In genomic region chr15:99505324-99506095, GRCm38 (mm10) we compare ENCODE assay signal across 12 mouse cellular contexts. TPM values are rescaled to one million over a fixed set of nuclear protein-coding genes. Genes with fewer than 3 reads are reported as not detected.
DNase-seq lines count a peak whose midpoint lies in the region; ATAC-seq and TF ChIP-seq lines count a peak whose summit lies in the region.
"Had no signal": no experiment of that assay in that cellular context is flagged by ENCODE, and none has a peak within 500 bp of the region (broad histone marks: within the 10 kb centered on the region; RNA-seq: fewer than 3 reads in every experiment).

No protein-coding gene starts in this region.

- H3K9ac ChIP-seq in intestine, embryonic 14.5 days (ENCODE audit: low read length) = no peak overlapping the region
- H3K9ac ChIP-seq in intestine, embryonic 16.5 days (ENCODE audit: low read depth, low read length) = no peak overlapping the region
- no peak overlapping the region for H3K9ac ChIP-seq in lung, postnatal 0 days (replicated peaks; ENCODE audit: low read depth)
- no peak overlapping the region for H3K9ac ChIP-seq in liver, embryonic 12.5 days
- H3K9ac ChIP-seq: neural tube, embryonic 12.5 days had no signal

- 71% methylated on average over 15 of the region's 15 CpGs for WGBS in intestine, embryonic 14.5 days
- 69% methylated on average over 15 of the region's 15 CpGs for WGBS in intestine, embryonic 16.5 days
- WGBS in lung, postnatal 0 days = 38% methylated on average over 15 of the region's 15 CpGs
- 65% methylated on average over 15 of the region's 15 CpGs for WGBS in liver, embryonic 12.5 days (ENCODE audit: insufficient replicate concordance)
- 87% methylated on average over 15 of the region's 15 CpGs for WGBS in thymus, adult 2 months

- H3K36me3 ChIP-seq in intestine, embryonic 14.5 days (ENCODE audit: control insufficient read depth, insufficient read depth, low read length) = no peaks in the 10 kb centered on the region
- H3K36me3 ChIP-seq in intestine, embryonic 16.5 days (ENCODE audit: control insufficient read depth, insufficient read depth, low read length) = no peaks in the 10 kb centered on the region
- H3K36me3 ChIP-seq in lung, postnatal 0 days (ENCODE audit: insufficient read depth, low read length) = no peaks in the 10 kb centered on the region
- no peaks in the 10 kb centered on the region for H3K36me3 ChIP-seq in liver, embryonic 12.5 days
- H3K36me3 ChIP-seq in thymus, adult 2 months (ENCODE audit: control insufficient read depth, insufficient read depth, low read length) = no peaks in the 10 kb centered on the region
- H3K36me3 ChIP-seq: neural tube, embryonic 12.5 days had no signal

- TF ChIP-seq POLR2A in thymus, adult 2 months (IDR thresholded peaks at IDR 0.05; ENCODE audit: control insufficient read depth, extremely low read depth, insufficient read depth, low read length, poor library complexity) = no peak

- peak; percentile 76 for TF ChIP-seq EP300 in lung, postnatal 0 days (IDR thresholded peaks at IDR 0.05)

- ATAC-seq in intestine, embryonic 14.5 days (replicated peaks; ENCODE audit: low FRiP score, low TSS enrichment, low read depth) = 0 out of 2 replicates have a peak, but pooled peaks have one; percentile 21
- ATAC-seq in intestine, embryonic 16.5 days = no peak
- peak; percentile 86 for ATAC-seq in lung, postnatal 0 days
- ATAC-seq in liver, embryonic 12.5 days = no peak
- ATAC-seq: inflammation-experienced regulatory T-cells, adult 6 months had no signal

- no peak for DNase-seq in intestine, embryonic 14.5 days (ENCODE audit: low spot score)
- DNase-seq in Muller cell, postnatal 12 days (ENCODE audit: inconsistent ontology term) = peak; percentile 61
- peak; percentile 54 for DNase-seq in adrenal gland, adult 2 months
- DNase-seq in lung, postnatal 0 days (ENCODE audit: low spot score) = peak; percentile 94
- DNase-seq in gastrocnemius, postnatal 10 days = no peak
- no peak for DNase-seq in thymus, adult 2 months
- DNase-seq: gastrocnemius, postnatal 25 days had no signal

- H3K4me1 ChIP-seq in intestine, embryonic 14.5 days (replicated peaks; ENCODE audit: control insufficient read depth, insufficient read depth, low read length) = peaks cover 21% of the 10 kb centered on the region
- peaks cover 16% of the 10 kb centered on the region for H3K4me1 ChIP-seq in intestine, embryonic 16.5 days (ENCODE audit: control insufficient read depth, insufficient read depth, low read length)
- H3K4me1 ChIP-seq in lung, postnatal 0 days (ENCODE audit: insufficient read depth, low read depth, low read length) = peaks cover 25% of the 10 kb centered on the region
- H3K4me1 ChIP-seq in liver, embryonic 12.5 days = peaks cover 28% of the 10 kb centered on the region
- no peaks in the 10 kb centered on the region for H3K4me1 ChIP-seq in thymus, adult 2 months (replicated peaks; ENCODE audit: control insufficient read depth, insufficient read depth, low read length)

- no peak overlapping the region for H3K27ac ChIP-seq in intestine, embryonic 14.5 days (ENCODE audit: low read depth)
- no peak overlapping the region for H3K27ac ChIP-seq in intestine, embryonic 16.5 days (ENCODE audit: low read length)
- H3K27ac ChIP-seq in lung, postnatal 0 days (ENCODE audit: low read length) = peak overlapping the region; percentile 85
- no peak overlapping the region for H3K27ac ChIP-seq in liver, embryonic 12.5 days
- H3K27ac ChIP-seq in thymus, adult 2 months (ENCODE audit: control insufficient read depth, insufficient read depth, low read length) = no peak overlapping the region
- H3K27ac ChIP-seq: neural tube, embryonic 12.5 days had no signal

- H3K27me3 ChIP-seq in intestine, embryonic 14.5 days (replicated peaks; ENCODE audit: control insufficient read depth, insufficient read depth, low read length) = no peaks in the 10 kb centered on the region
- no peaks in the 10 kb centered on the region for H3K27me3 ChIP-seq in intestine, embryonic 16.5 days (replicated peaks; ENCODE audit: control insufficient read depth, insufficient read depth, low read length)
- no peaks in the 10 kb centered on the region for H3K27me3 ChIP-seq in lung, postnatal 0 days (replicated peaks; ENCODE audit: insufficient read depth, low read length)
- H3K27me3 ChIP-seq in liver, embryonic 12.5 days (replicated peaks) = peaks cover 11% of the 10 kb centered on the region; the same call in 1 of the 2 replicates
- no peaks in the 10 kb centered on the region for H3K27me3 ChIP-seq in thymus, adult 2 months (ENCODE audit: control insufficient read depth, insufficient read depth, low read length)
- H3K27me3 ChIP-seq: neural tube, embryonic 12.5 days had no signal

- H3K4me2 ChIP-seq in intestine, embryonic 14.5 days (ENCODE audit: low read length) = no peak overlapping the region
- H3K4me2 ChIP-seq in intestine, embryonic 16.5 days (ENCODE audit: low read depth, low read length) = no peak overlapping the region
- H3K4me2 ChIP-seq in lung, postnatal 0 days (replicated peaks; ENCODE audit: low read depth, low read length) = no peak overlapping the region
- no peak overlapping the region for H3K4me2 ChIP-seq in liver, embryonic 12.5 days
- H3K4me2 ChIP-seq: neural tube, embryonic 12.5 days had no signal

- no peaks in the 10 kb centered on the region for H3K9me3 ChIP-seq in intestine, embryonic 14.5 days (ENCODE audit: control insufficient read depth, low read length)
- H3K9me3 ChIP-seq in intestine, embryonic 16.5 days (ENCODE audit: control insufficient read depth, low read length) = no peaks in the 10 kb centered on the region
- no peaks in the 10 kb centered on the region for H3K9me3 ChIP-seq in lung, postnatal 0 days (ENCODE audit: low read length)
- no peaks in the 10 kb centered on the region for H3K9me3 ChIP-seq in liver, embryonic 12.5 days (replicated peaks)
- H3K9me3 ChIP-seq: neural tube, embryonic 12.5 days had no signal

- no peak overlapping the region for H3K4me3 ChIP-seq in intestine, embryonic 14.5 days (ENCODE audit: low read depth, low read length)
- no peak overlapping the region for H3K4me3 ChIP-seq in intestine, embryonic 16.5 days (ENCODE audit: low read length)
- no peak overlapping the region for H3K4me3 ChIP-seq in lung, postnatal 0 days (ENCODE audit: low read depth, low read length)
- H3K4me3 ChIP-seq in liver, embryonic 12.5 days = no peak overlapping the region
- no peak overlapping the region for H3K4me3 ChIP-seq in thymus, adult 2 months (ENCODE audit: control insufficient read depth, insufficient read depth, low read length)
- H3K4me3 ChIP-seq: neural tube, embryonic 12.5 days had no signal

- 0 out of 2 replicates have a peak, but pooled peaks have one; percentile 1 for TF ChIP-seq CTCF in lung, postnatal 0 days (IDR thresholded peaks at IDR 0.05)
- TF ChIP-seq CTCF in thymus, adult 2 months (IDR thresholded peaks at IDR 0.05; ENCODE audit: borderline replicate concordance, control insufficient read depth, extremely low read depth, insufficient read depth, low read length, poor library complexity) = no peak

RNA-seq across cellular contexts. Expression of gene Faim2, which starts 22.5 kb away (rescaled TPM):
- 0.41 and 0.42 TPM in 2 replicates for polyA plus RNA-seq in intestine, embryonic 14.5 days (2014; fragmentation: Nextera tagmentation; extraction: Ambion mirVana)
- 0.91 and 1.1 TPM in 2 replicates for polyA plus RNA-seq in intestine, embryonic 16.5 days (2015; fragmentation: Nextera tagmentation; extraction: Ambion mirVana)
- total RNA-seq in adrenal gland, adult 2 months (2021) = 10 to 100 TPM; 32.2 to 33.3 TPM
- 8.8 and 14.3 TPM in 2 replicates for polyA plus RNA-seq in adrenal gland, adult 2 months (2012; rRNA removed)
- polyA plus RNA-seq in lung, postnatal 0 days (2015; fragmentation: Nextera tagmentation; extraction: Ambion mirVana) = 0.81 and 0.95 TPM in 2 replicates
- under 1 TPM; 0.43 to 0.59 TPM for total RNA-seq in gastrocnemius, postnatal 10 days (2021)
- polyA plus RNA-seq in liver, embryonic 12.5 days (2016; fragmentation: Nextera tagmentation; extraction: Ambion mirVana) = 0.08 and 0.23 TPM in 2 replicates
- polyA plus RNA-seq in thymus, adult 2 months (2012; rRNA removed) = 0.18 and 0.81 TPM in 2 replicates
- polyA plus RNA-seq: limb, embryonic 11.5 days had no signal

RNA-seq across cellular contexts. Expression of gene Bcdin3d, which starts 31.0 kb away (rescaled TPM):
- 12.4 and 13.7 TPM in 2 replicates for polyA plus RNA-seq in intestine, embryonic 14.5 days (2014; fragmentation: Nextera tagmentation; extraction: Ambion mirVana)
- 14.3 and 16.2 TPM in 2 replicates for polyA plus RNA-seq in intestine, embryonic 16.5 days (2015; fragmentation: Nextera tagmentation; extraction: Ambion mirVana)
- total RNA-seq in adrenal gland, adult 2 months (2021) = 1 to 10 TPM; 4.5 to 6.4 TPM
- polyA plus RNA-seq in adrenal gland, adult 2 months (2012; rRNA removed) = 3.3 and 4.7 TPM in 2 replicates
- polyA plus RNA-seq in lung, postnatal 0 days (2015; fragmentation: Nextera tagmentation; extraction: Ambion mirVana) = 11.2 and 11.5 TPM in 2 replicates
- total RNA-seq in gastrocnemius, postnatal 10 days (2021) = 1 to 10 TPM; 5.3 TPM
- 7.9 TPM in 2 replicates for polyA plus RNA-seq in liver, embryonic 12.5 days (2016; fragmentation: Nextera tagmentation; extraction: Ambion mirVana)
- polyA plus RNA-seq in thymus, adult 2 months (2012; rRNA removed) = 12.4 and 13.7 TPM in 2 replicates

RNA-seq across cellular contexts. Expression of gene Nckap5l, which starts 48.0 kb away (rescaled TPM):
- 8.9 and 9.3 TPM in 2 replicates for polyA plus RNA-seq in intestine, embryonic 14.5 days (2014; fragmentation: Nextera tagmentation; extraction: Ambion mirVana)
- polyA plus RNA-seq in intestine, embryonic 16.5 days (2015; fragmentation: Nextera tagmentation; extraction: Ambion mirVana) = 5.8 and 6.5 TPM in 2 replicates
- total RNA-seq in adrenal gland, adult 2 months (2021) = 10 to 100 TPM; 16.8 to 20.4 TPM
- polyA plus RNA-seq in adrenal gland, adult 2 months (2012; rRNA removed) = 35.2 and 43.9 TPM in 2 replicates
- polyA plus RNA-seq in lung, postnatal 0 days (2015; fragmentation: Nextera tagmentation; extraction: Ambion mirVana) = 5.2 and 6.0 TPM in 2 replicates
- 10 to 100 TPM; 12.3 to 21.0 TPM for total RNA-seq in gastrocnemius, postnatal 10 days (2021)
- 2.3 and 2.6 TPM in 2 replicates for polyA plus RNA-seq in liver, embryonic 12.5 days (2016; fragmentation: Nextera tagmentation; extraction: Ambion mirVana)
- 48.1 and 48.6 TPM in 2 replicates for polyA plus RNA-seq in thymus, adult 2 months (2012; rRNA removed)

Comparison
In these comparisons a context has a peak if more than half of its experiments do, and no peak if none do; other contexts are left out.
1. ATAC-seq: peak in intestine, embryonic 14.5 days (single experiment) and lung, postnatal 0 days (single experiment); none in intestine, embryonic 16.5 days (single experiment) and liver, embryonic 12.5 days (single experiment).
2. DNase-seq: peak in Muller cell, postnatal 12 days (single experiment), adrenal gland, adult 2 months (single experiment) and lung, postnatal 0 days (single experiment); none in intestine, embryonic 14.5 days (single experiment), gastrocnemius, postnatal 10 days (single experiment) and thymus, adult 2 months (single experiment).